Comparison of ENCODE assay signal across 9 mouse cellular contexts in the genomic region with DNA sequence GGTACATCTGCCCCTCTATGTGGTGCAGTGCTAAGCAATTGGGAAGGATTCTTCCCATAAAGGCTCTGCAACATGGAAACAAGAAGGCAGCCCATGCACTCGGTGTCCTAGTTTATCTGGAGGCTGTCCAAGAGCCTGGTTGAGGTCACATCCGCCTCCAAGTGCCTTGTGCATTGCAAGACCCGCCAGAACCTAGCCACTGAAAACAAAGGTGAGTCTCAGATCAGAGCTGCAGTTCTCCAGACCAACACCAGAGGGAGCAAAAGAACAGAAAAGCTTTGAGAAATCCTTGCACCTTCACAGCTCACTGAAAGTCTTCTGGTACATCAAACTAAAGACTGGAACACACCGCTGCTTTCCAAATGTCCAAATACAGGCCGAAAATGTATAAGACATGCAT. TPM values are rescaled to one million over a fixed set of nuclear protein-coding genes. Genes with fewer than 3 reads are reported as not detected.
DNase-seq lines count a peak whose midpoint lies in the region; ATAC-seq and TF ChIP-seq lines count a peak whose summit lies in the region.
"Had no signal": no experiment of that assay in that cellular context is flagged by ENCODE, and none has a peak within 500 bp of the region (broad histone marks: within the 10 kb centered on the region; RNA-seq: fewer than 3 reads in every experiment).

No protein-coding gene starts in this region.

- no peak overlapping the region for H3K4me2 ChIP-seq in liver, postnatal 0 days (ENCODE audit: low read depth, low read length)
- H3K4me2 ChIP-seq: heart, embryonic 15.5 days had no signal

- no peaks in the 10 kb centered on the region for H3K36me3 ChIP-seq in liver, postnatal 0 days (replicated peaks; ENCODE audit: insufficient read depth, low read length)
- H3K36me3 ChIP-seq: heart, embryonic 15.5 days had no signal

- no peaks in the 10 kb centered on the region for H3K9me3 ChIP-seq in liver, postnatal 0 days (ENCODE audit: low read length)
- H3K9me3 ChIP-seq: heart, embryonic 15.5 days had no signal

- H3K4me3 ChIP-seq in liver, postnatal 0 days (ENCODE audit: low read depth, low read length) = no peak overlapping the region
- H3K4me3 ChIP-seq: heart, embryonic 15.5 days had no signal

- H3K27ac ChIP-seq in liver, postnatal 0 days (ENCODE audit: low read depth) = no peak overlapping the region
- H3K27ac ChIP-seq: heart, embryonic 15.5 days had no signal

- no peaks in the 10 kb centered on the region for H3K4me1 ChIP-seq in liver, postnatal 0 days (ENCODE audit: insufficient read depth)
- H3K4me1 ChIP-seq: heart, embryonic 15.5 days had no signal

- TF ChIP-seq EP300 in liver, postnatal 0 days (IDR thresholded peaks at IDR 0.05; ENCODE audit: low read depth) = no peak

- 13% methylated on average over 5 of the region's 5 CpGs for WGBS in liver, postnatal 0 days (ENCODE audit: insufficient replicate concordance)

- no peak for ATAC-seq in liver, postnatal 0 days

- H3K9ac ChIP-seq in liver, postnatal 0 days (replicated peaks) = no peak overlapping the region
- H3K9ac ChIP-seq: heart, embryonic 15.5 days had no signal

- TF ChIP-seq CTCF in liver, postnatal 0 days (IDR thresholded peaks at IDR 0.05; ENCODE audit: low read depth) = peak; percentile 86

- H3K27me3 ChIP-seq in liver, postnatal 0 days (ENCODE audit: insufficient read depth, low read length) = no peaks in the 10 kb centered on the region

- peak; percentile 78 for DNase-seq in 416B (ENCODE audit: low read depth)
- DNase-seq in MN1 (ENCODE audit: low spot score) = peak; percentile 92
- DNase-seq in cerebellum, adult 8-10 months = peak; percentile 88
- DNase-seq in gastrocnemius, adult 18-20 months (ENCODE audit: low spot score) = peak; percentile 63
- DNase-seq in kidney, postnatal 14 days = peak; percentile 79
- peak; percentile 66 for DNase-seq in liver, postnatal 0 days
- peak; percentile 90 for DNase-seq in retina, postnatal 1 day
- peak; percentile 41 for DNase-seq in urinary bladder, adult 2 months (ENCODE audit: low spot score)

RNA-seq across cellular contexts. Expression of gene Ttc9, which starts 11.7 kb away (rescaled TPM):
- total RNA-seq in gastrocnemius, adult 18-20 months (2021) = 1 to 10 TPM; 6.0 to 8.9 TPM
- 0.11 TPM in 1 of 2 replicates, not detected in the other for polyA plus RNA-seq in liver, postnatal 0 days (2015; fragmentation: Nextera tagmentation; extraction: Ambion mirVana)
- polyA plus RNA-seq in urinary bladder, adult 2 months (2012; rRNA removed) = 7.4 and 7.6 TPM in 2 replicates

RNA-seq across cellular contexts. Expression of gene Med6, which starts 24.5 kb away (rescaled TPM):
- 10 to 100 TPM; 11.7 to 11.9 TPM for total RNA-seq in gastrocnemius, adult 18-20 months (2021)
- 22.8 and 24.9 TPM in 2 replicates for polyA plus RNA-seq in liver, postnatal 0 days (2015; fragmentation: Nextera tagmentation; extraction: Ambion mirVana)
- 33.0 and 41.8 TPM in 2 replicates for polyA plus RNA-seq in urinary bladder, adult 2 months (2012; rRNA removed)

RNA-seq across cellular contexts. Expression of gene Adam21, which starts 51.0 kb away (rescaled TPM):
- not detected for total RNA-seq in gastrocnemius, adult 18-20 months (2021)
- polyA plus RNA-seq in liver, postnatal 0 days (2015; fragmentation: Nextera tagmentation; extraction: Ambion mirVana) = not detected in 2 replicates
- polyA plus RNA-seq in urinary bladder, adult 2 months (2012; rRNA removed) = 0.04 and 0.06 TPM in 2 replicates

Comparison
In these comparisons a context has a peak if more than half of its experiments do, and no peak if none do; other contexts are left out.
1. DNase-seq: peak in every context shown above with its lines; median percentile 92 in MN1; 90 in retina, postnatal 1 day; 88 in cerebellum, adult 8-10 months; 79 in kidney, postnatal 14 days; 78 in 416B; 66 in liver, postnatal 0 days; 63 in gastrocnemius, adult 18-20 months; 41 in urinary bladder, adult 2 months.